Mouse (Mus musculus) liver, embryonic 16.5 days (tissue): ENCODE data around the gene Sirt2. TPM values are rescaled to one million over a fixed set of nuclear protein-coding genes. Genes with fewer than 3 reads are reported as not detected.

Experiments
- ATAC-seq: fragments of 200-750 bp; cut with Nextera tagmentation; 2 replicates; pipeline ENCODE4 v1.8.0; 2017; ENCODE audit warnings: low read depth, mild to moderate bottlenecking, moderate number of reproducible peaks, moderate library complexity
- H3K27ac ChIP-seq: fragments of 300-500 bp; sonication (generic); 2 replicates; pipeline ENCODE4 v1.5.1; 2014; ENCODE audit warnings: mild to moderate bottlenecking, low read length
- H3K27me3 ChIP-seq: fragments of 300-500 bp; sonication (generic); 2 replicates; pipeline ENCODE4 v1.6.1; 2014; ENCODE audit warnings: low read depth, low read length, mixed read lengths; ENCODE audit not compliant: control insufficient read depth, insufficient read depth
- H3K36me3 ChIP-seq: fragments of 300-500 bp; sonication (generic); 2 replicates; pipeline ENCODE4 v1.6.1; 2014; ENCODE audit warnings: mild to moderate bottlenecking; ENCODE audit not compliant: control insufficient read depth, insufficient read depth
- H3K4me1 ChIP-seq: fragments of 300-500 bp; sonication (generic); 2 replicates; pipeline ENCODE4 v1.6.1; 2014; ENCODE audit warnings: low read depth, low read length, mixed read lengths; ENCODE audit not compliant: control insufficient read depth
- H3K4me2 ChIP-seq: fragments of 300-500 bp; sonication (generic); 2 replicates; pipeline ENCODE4 v1.6.1; 2014; ENCODE audit warnings: low read depth, low read length, mixed read lengths
- H3K4me3 ChIP-seq: fragments of 300-500 bp; sonication (generic); 2 replicates; pipeline ENCODE4 v1.5.1; 2014; ENCODE audit warnings: low read depth, mild to moderate bottlenecking, low read length
- H3K9ac ChIP-seq: fragments of 300-500 bp; sonication (generic); 2 replicates; pipeline ENCODE4 v1.6.1; 2014; ENCODE audit warnings: low read depth, low read length
- H3K9me3 ChIP-seq: fragments of 300-500 bp; sonication (generic); replicated peaks from 2 replicates; pipeline ENCODE4 v1.6.1; 2016; ENCODE audit warnings: low read length; ENCODE audit not compliant: control insufficient read depth
- WGBS: fragments of 180-500 bp; shearing (Covaris S2); extraction: QIAGEN DNeasy Blood & Tissue Kit; methylation state at CpG from one replicate; pipeline ENCODE4 v1.1.7; 2014; ENCODE audit not compliant: insufficient replicate concordance; 5-methylcytosine and 5-hydroxymethylcytosine counted together
- polyA plus RNA-seq: library from polyadenylated mRNA; unstranded; fragments of >200 nt; fragmentation: Nextera tagmentation; extraction: Ambion mirVana; gene quantifications from 2 replicates; pipeline ENCODE4 v1.2.1, GENCODE M21; 2015

The Sirt2 gene
- polyA plus RNA-seq, 1 experiment from 2014 or later = 28.0 TPM

DNA sequence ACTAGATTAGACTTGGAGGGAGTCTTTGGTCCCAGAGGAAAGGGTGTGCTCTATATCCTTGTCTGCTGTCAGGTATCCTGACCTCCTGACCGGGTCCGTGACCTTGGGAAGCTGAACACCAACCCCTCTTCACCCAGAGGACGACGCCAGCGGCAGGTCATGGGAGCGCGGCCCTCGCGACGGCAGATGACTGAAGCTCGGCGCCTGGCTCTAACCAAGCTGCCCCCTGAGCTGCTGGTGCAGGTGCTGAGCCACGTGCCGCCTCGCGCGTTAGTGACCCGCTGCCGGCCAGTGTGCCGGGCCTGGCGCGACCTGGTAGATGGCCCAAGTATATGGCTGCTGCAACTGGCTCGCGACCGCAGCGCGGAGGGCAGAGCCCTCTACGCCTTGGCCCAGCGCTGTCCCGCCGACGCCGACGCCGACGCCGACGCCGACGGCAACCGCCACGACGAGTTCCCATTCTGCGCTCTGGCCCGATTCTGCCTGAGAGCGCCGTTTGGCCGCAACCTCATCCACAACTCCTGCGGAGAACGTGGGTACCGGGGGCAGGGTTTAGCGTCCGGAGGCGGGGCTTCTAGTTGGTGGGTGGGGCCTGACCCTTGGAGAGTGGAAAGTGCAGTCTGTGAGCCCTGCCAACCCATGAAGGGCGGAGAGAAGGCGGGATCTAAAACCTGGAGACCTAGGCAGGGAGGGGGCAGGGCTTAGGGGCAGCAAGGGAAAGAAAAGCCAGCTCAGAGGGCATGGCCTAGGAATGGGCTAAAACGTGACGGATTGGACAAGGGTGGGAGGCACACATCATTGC is 34.0 kb upstream of the Sirt2 start:
- peak; percentile 93 for ATAC-seq
- H3K4me3 ChIP-seq = peak overlapping the region; percentile 58

DNA sequence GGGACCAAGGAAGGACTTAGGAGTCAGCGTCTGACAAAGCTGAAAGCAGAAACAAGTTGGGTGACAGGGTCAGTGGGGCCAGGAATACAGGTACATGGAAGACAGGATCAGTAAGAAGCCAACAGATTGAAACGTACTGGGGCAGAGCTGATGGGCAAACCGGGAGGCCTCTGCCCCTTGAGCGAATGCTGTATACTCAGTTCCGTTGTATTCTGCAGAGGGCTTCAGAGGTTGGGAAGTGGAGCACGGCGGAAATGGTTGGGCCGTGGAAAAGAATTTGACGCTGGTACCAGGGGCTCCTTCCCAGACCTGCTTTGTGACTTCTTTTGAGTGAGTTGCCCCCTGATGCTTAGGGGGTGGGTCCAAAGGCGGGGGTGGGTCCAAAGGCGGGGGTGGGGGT is 33.3 kb upstream of the Sirt2 start:
- H3K4me3 ChIP-seq = peak overlapping the region; percentile 58
- no peak; the same call in 1 of the 2 replicates for ATAC-seq
- WGBS = 12% methylated on average over 11 of the region's 11 CpGs
- no peaks in the 10 kb centered on the region for H3K36me3 ChIP-seq
- H3K9me3 ChIP-seq = no peaks in the 10 kb centered on the region
- no peak overlapping the region for H3K27ac ChIP-seq
- H3K27me3 ChIP-seq = peaks cover 5% of the 10 kb centered on the region; the same call in 1 of the 2 replicates
- H3K4me2 ChIP-seq = peak overlapping the region; percentile 81
- no peak overlapping the region for H3K9ac ChIP-seq
- H3K4me1 ChIP-seq = peaks cover 9% of the 10 kb centered on the region

More for the DNA sequence above, 34.0 kb upstream of the Sirt2 start:
- H3K27me3 ChIP-seq = peaks cover 5% of the 10 kb centered on the region; the same call in 1 of the 2 replicates
- peak overlapping the region; percentile 81 for H3K4me2 ChIP-seq
- H3K27ac ChIP-seq = no peak overlapping the region
- 5% methylated on average over 58 of the region's 58 CpGs for WGBS
- H3K36me3 ChIP-seq = no peaks in the 10 kb centered on the region
- peaks cover 9% of the 10 kb centered on the region for H3K4me1 ChIP-seq
- peak overlapping the region; percentile 18; the same call in 1 of the 2 replicates for H3K9ac ChIP-seq
- H3K9me3 ChIP-seq = no peaks in the 10 kb centered on the region

DNA sequence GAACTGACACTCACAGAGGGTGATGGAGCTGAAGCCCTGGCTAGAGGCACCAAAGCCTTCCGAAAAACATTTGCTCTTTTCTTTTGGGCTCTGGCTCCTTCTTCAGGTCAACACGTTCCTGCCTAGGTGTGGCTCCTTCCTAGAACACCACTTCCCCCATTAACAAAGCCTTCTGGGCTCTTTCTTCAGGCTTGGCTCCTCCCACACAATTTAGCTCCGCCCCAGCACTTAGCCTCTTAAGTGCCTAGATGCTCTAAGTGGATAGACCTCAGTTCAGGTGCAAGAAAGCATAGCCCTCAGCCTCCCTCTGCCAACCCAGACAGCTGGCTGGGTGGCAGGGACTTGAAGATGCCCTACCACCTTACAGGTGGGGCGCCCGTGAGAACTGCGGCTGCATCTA is 30.8 kb upstream of the Sirt2 start:
- 68% methylated on average over 6 of the region's 6 CpGs for WGBS
- Histone ChIP-seq H3K27ac (no peak overlapping the region), H3K27me3 (peaks cover 5% of the 10 kb centered on the region; the same call in 1 of the 2 replicates), H3K9ac (no peak overlapping the region), H3K36me3 (no peaks in the 10 kb centered on the region), H3K4me1 (peaks cover 10% of the 10 kb centered on the region), H3K9me3 (no peaks in the 10 kb centered on the region), H3K4me3 (no peak overlapping the region), H3K4me2 (no peak overlapping the region)
- ATAC-seq = no peak

DNA sequence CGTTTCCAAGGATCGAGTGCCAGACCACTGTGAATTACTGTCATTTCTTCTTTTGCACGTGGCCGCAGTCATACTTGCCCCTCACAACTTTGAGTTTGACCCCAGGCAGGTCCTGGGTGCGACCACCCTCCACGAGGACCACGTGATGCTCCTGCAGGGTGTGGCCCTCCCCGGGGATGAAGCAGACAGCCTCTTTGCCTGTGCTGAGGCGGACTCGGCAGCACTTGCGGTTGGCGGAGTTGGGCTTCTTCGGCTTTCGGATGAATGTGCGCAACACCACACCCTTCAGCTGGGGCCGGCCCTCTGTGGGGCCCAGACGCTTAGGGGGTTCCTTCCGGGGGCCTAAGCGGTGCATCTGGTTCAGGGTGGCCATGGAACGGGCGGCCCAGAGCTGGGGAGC is 26.7 kb upstream of the Sirt2 start:
- ATAC-seq = no peak
- WGBS = 90% methylated on average over 21 of the region's 21 CpGs
- H3K9ac ChIP-seq = no peak overlapping the region

DNA sequence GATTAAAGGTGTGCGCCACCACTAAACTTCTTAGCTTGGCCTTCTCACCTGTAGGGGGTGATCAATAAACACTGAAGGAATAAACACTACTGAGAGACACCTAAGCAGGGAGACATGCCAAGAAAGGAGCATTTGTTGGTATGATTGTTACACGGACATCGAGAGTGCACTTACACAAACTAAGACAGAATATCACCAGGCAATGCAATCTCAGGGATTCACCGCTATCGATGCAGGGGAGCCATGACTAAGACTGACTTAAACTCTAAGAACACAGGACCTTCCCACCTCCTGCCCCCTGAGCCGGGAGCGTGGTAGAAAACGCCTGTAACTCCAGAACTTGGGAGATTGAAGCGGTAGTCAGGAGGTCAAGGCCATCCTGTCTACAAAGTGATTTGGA is 25.6 kb upstream of the Sirt2 start:
- no peaks in the 10 kb centered on the region for H3K36me3 ChIP-seq
- peak overlapping the region; percentile 74 for H3K9ac ChIP-seq
- no peak overlapping the region; the same call in 1 of the 2 replicates for H3K27ac ChIP-seq
- peak overlapping the region; percentile 67 for H3K4me3 ChIP-seq
- no peak for ATAC-seq
- no peaks in the 10 kb centered on the region for H3K9me3 ChIP-seq
- H3K4me1 ChIP-seq = peaks cover 12% of the 10 kb centered on the region
- no peaks in the 10 kb centered on the region for H3K27me3 ChIP-seq
- 37% methylated on average over 9 of the region's 9 CpGs for WGBS
- peak overlapping the region; percentile 67 for H3K4me2 ChIP-seq

More for the DNA sequence above, 26.7 kb upstream of the Sirt2 start:
- no peak overlapping the region for H3K27ac ChIP-seq
- no peak overlapping the region for H3K4me3 ChIP-seq
- no peaks in the 10 kb centered on the region for H3K27me3 ChIP-seq
- no peak overlapping the region for H3K4me2 ChIP-seq
- no peaks in the 10 kb centered on the region for H3K36me3 ChIP-seq
- H3K9me3 ChIP-seq = no peaks in the 10 kb centered on the region
- peaks cover 12% of the 10 kb centered on the region for H3K4me1 ChIP-seq

DNA sequence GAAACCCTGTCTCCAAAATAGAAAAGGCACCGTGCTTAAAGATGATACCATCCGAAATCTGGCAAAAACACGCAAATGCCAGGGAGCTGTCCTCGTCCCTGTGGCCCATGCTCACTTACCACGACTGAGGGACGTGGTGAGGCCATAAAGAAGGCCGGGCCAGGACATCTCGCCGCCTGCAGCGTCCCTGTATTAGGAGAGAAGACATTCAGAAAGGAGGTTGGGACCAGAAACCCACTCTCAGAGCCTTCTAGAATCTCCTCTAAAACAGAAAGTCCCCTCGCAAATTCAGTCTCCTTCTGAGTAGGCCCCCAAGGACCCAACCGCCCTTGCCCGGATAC is 25.2 kb upstream of the Sirt2 start:
- no peaks in the 10 kb centered on the region for H3K36me3 ChIP-seq
- no peaks in the 10 kb centered on the region for H3K27me3 ChIP-seq
- ATAC-seq = no peak
- peak overlapping the region; percentile 42 for H3K27ac ChIP-seq
- peaks cover 12% of the 10 kb centered on the region for H3K4me1 ChIP-seq
- H3K4me2 ChIP-seq = peak overlapping the region; percentile 67
- no peaks in the 10 kb centered on the region for H3K9me3 ChIP-seq
- WGBS = 0% methylated on average over 13 of the region's 13 CpGs
- peak overlapping the region; percentile 74 for H3K9ac ChIP-seq
- peak overlapping the region; percentile 67 for H3K4me3 ChIP-seq

DNA sequence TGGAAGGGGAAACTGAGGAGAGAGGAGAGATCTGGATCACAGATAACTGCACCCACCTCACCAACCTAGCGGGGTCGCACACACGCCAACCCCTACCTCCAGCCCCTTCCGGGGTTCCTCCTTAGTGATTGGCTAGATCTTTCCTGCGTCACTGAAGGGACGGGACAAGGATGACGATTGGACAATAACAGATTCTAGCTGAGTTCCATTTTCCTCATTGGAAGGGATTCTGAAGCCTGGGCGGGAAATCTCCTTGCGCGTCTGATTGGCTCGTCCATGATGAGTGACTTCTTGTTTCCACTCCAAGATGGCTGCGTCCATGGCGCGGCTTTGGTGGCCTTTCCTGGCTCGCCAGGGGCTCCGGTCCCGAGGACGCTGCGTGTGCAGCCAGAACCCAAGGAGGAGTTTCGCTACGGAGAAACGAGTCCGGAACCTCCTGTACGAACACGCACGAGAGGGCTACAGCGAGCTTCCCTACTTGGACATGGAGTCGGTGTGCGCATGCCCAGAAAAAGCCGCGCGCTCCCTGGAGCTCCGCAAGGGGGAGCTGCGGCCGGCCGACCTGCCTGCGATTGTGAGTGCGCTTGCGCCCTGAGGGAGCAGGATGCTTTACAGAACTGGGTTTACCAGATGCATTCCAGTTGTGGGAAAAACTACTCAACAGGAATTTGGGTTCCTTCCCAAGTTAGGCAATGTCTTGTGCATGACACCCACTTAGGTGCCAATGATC is 24.7 kb upstream of the Sirt2 start, which contains the start of the genes Mrps12 and Sars2:
Mrps12 (minus strand) TSS at position 112 of the 730 bp plus-strand sequence.
Sars2 (plus strand) TSS at position 284 of the 730 bp plus-strand sequence.
- Histone ChIP-seq H3K27me3 (no peaks in the 10 kb centered on the region), H3K27ac (peak within 1 kb of the TSS; percentile 71), H3K4me2 (peak within 1 kb of the TSS; percentile 67), H3K9me3 (no peaks in the 10 kb centered on the region), H3K4me3 (peak within 1 kb of the TSS; percentile 67), H3K4me1 (peaks cover 12% of the 10 kb centered on the region), H3K36me3 (no peaks in the 10 kb centered on the region), H3K9ac (peak within 1 kb of the TSS; percentile 74)
- WGBS = under 1% methylated on average over 39 of the region's 39 CpGs
- peak; percentile 96 for ATAC-seq

DNA sequence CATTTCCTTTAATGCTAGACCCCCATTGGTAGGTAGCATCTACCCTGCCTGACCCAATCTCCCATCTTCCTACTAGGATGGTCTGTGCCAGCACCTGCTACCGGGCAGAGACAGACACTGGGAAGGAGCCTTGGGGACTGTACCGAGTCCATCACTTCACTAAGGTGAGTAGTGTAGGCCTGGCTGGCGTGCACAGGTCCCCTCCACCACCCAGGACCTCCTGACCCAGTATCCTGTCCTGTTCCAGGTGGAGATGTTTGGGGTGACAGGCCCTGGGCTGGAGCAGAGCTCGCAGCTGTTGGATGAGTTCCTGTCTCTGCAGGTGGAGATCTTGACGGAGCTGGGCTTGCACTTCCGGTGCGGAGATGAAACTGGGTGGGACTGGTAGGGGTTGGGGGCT is 16.6 kb upstream of the Sirt2 start:
- Histone ChIP-seq H3K4me3 (no peak overlapping the region), H3K27me3 (no peaks in the 10 kb centered on the region), H3K36me3 (no peaks in the 10 kb centered on the region), H3K9ac (no peak overlapping the region), H3K4me1 (no peaks in the 10 kb centered on the region), H3K4me2 (no peak overlapping the region), H3K27ac (no peak overlapping the region), H3K9me3 (no peaks in the 10 kb centered on the region)
- WGBS = 76% methylated on average over 7 of the region's 7 CpGs
- ATAC-seq = no peak
